ENCODE assay signal across 7 mouse cellular contexts in genomic region chr19:12501370-12502347, GRCm38 (mm10). TPM values are rescaled to one million over a fixed set of nuclear protein-coding genes. Genes with fewer than 3 reads are reported as not detected.
A peak's percentile ranks its signal among the peaks of the same experiment; 100 is the strongest.
DNase-seq lines count a peak whose midpoint lies in the region; ATAC-seq and TF ChIP-seq lines count a peak whose summit lies in the region.

Dtx4 (minus strand) TSS chr19:12501454.

- H3K4me3 ChIP-seq in embryonic facial prominence, embryonic 13.5 days = peak within 1 kb of the TSS; percentile 72
- H3K4me3 ChIP-seq in heart, adult 2 months = peak within 1 kb of the TSS; percentile 63
- peak within 1 kb of the TSS; percentile 79 for H3K4me3 ChIP-seq in limb, embryonic 13.5 days
- H3K4me3 ChIP-seq in midbrain, embryonic 16.5 days (ENCODE audit: low read depth, low read length) = peak within 1 kb of the TSS; percentile 94

- no peaks in the 10 kb centered on the region for H3K9me3 ChIP-seq in embryonic facial prominence, embryonic 13.5 days
- no peaks in the 10 kb centered on the region for H3K9me3 ChIP-seq in limb, embryonic 13.5 days
- no peaks in the 10 kb centered on the region for H3K9me3 ChIP-seq in midbrain, embryonic 16.5 days (replicated peaks; ENCODE audit: control insufficient read depth, low read length, poor library complexity, severe bottlenecking)

- TF ChIP-seq EP300 in heart, adult 2 months (IDR thresholded peaks at IDR 0.05; ENCODE audit: insufficient read depth, low read depth, low read length) = peak; percentile 84; the same call in 1 of the 2 replicates

- H3K27ac ChIP-seq in embryonic facial prominence, embryonic 13.5 days = peak within 1 kb of the TSS; percentile 83
- H3K27ac ChIP-seq in heart, adult 2 months = peak within 1 kb of the TSS; percentile 77
- H3K27ac ChIP-seq in limb, embryonic 13.5 days = peak within 1 kb of the TSS; percentile 77
- peak within 1 kb of the TSS; percentile 97 for H3K27ac ChIP-seq in midbrain, embryonic 16.5 days (ENCODE audit: low read length)

- DNase-seq in adrenal gland, postnatal 36 days = peak; percentile 95
- peak; percentile 91 to 92 for DNase-seq in heart, adult 2 months
- DNase-seq in kidney, adult 8-10 months = peak; percentile 93 to 98
- DNase-seq in spleen, postnatal 10 days (ENCODE audit: low spot score in 2 of 2) = peak; percentile 75 to 92

- H3K9ac ChIP-seq in embryonic facial prominence, embryonic 13.5 days = peak within 1 kb of the TSS; percentile 86
- H3K9ac ChIP-seq in heart, adult 2 months (ENCODE audit: low read depth, low read length) = peak within 1 kb of the TSS; percentile 72
- peak within 1 kb of the TSS; percentile 86 for H3K9ac ChIP-seq in limb, embryonic 13.5 days
- H3K9ac ChIP-seq in midbrain, embryonic 16.5 days (ENCODE audit: low read depth, low read length) = peak within 1 kb of the TSS; percentile 99

- peak within 1 kb of the TSS; percentile 93 for H3K4me2 ChIP-seq in embryonic facial prominence, embryonic 13.5 days
- peak within 1 kb of the TSS; percentile 92 for H3K4me2 ChIP-seq in limb, embryonic 13.5 days (replicated peaks)
- H3K4me2 ChIP-seq in midbrain, embryonic 16.5 days (ENCODE audit: low read length) = peak within 1 kb of the TSS; percentile 88

- under 1% methylated on average over 64 of the region's 80 CpGs for WGBS in embryonic facial prominence, embryonic 13.5 days
- WGBS in heart, adult 2 months = under 1% methylated on average over 73 of the region's 80 CpGs
- under 1% methylated on average over 80 of the region's 80 CpGs for WGBS in limb, embryonic 13.5 days
- under 1% methylated on average over 76 of the region's 80 CpGs for WGBS in midbrain, embryonic 16.5 days

- no peaks in the 10 kb centered on the region for H3K79me2 ChIP-seq in heart, adult 2 months (replicated peaks; ENCODE audit: control insufficient read depth, insufficient read depth, low read length)

- peaks cover 13% of the 10 kb centered on the region for H3K4me1 ChIP-seq in embryonic facial prominence, embryonic 13.5 days
- H3K4me1 ChIP-seq in heart, adult 2 months (ENCODE audit: control insufficient read depth, insufficient read depth, low read length) = no peaks in the 10 kb centered on the region
- H3K4me1 ChIP-seq in limb, embryonic 13.5 days = peaks cover 11% of the 10 kb centered on the region
- peaks cover 31% of the 10 kb centered on the region for H3K4me1 ChIP-seq in midbrain, embryonic 16.5 days (ENCODE audit: control insufficient read depth, insufficient read depth, low read length)

- peaks cover 10% of the 10 kb centered on the region for H3K27me3 ChIP-seq in embryonic facial prominence, embryonic 13.5 days
- peaks cover 6% of the 10 kb centered on the region for H3K27me3 ChIP-seq in heart, adult 2 months (ENCODE audit: control insufficient read depth, insufficient read depth, low read length)
- H3K27me3 ChIP-seq in limb, embryonic 13.5 days = peaks cover 12% of the 10 kb centered on the region
- H3K27me3 ChIP-seq in midbrain, embryonic 16.5 days (ENCODE audit: control insufficient read depth, insufficient read depth, low read depth, low read length) = no peaks in the 10 kb centered on the region

- TF ChIP-seq POLR2A in heart, adult 2 months (IDR thresholded peaks at IDR 0.05; ENCODE audit: insufficient read depth, low read depth, low read length) = 0 out of 2 replicates have a peak, but pooled peaks have one; percentile 11

- intact Hi-C loops in heart, adult 2 months (cut with DNase I) = loop anchor here (5.0 kb wide), 2 partner anchors 34 to 69 kb away; no protein-coding TSS in a partner anchor

- peak; percentile 82 for TF ChIP-seq CTCF in heart, adult 2 months (IDR thresholded peaks at IDR 0.05)

- H3K36me3 ChIP-seq in embryonic facial prominence, embryonic 13.5 days = no peaks in the 10 kb centered on the region
- H3K36me3 ChIP-seq in heart, adult 2 months (ENCODE audit: control insufficient read depth, insufficient read depth, low read length) = no peaks in the 10 kb centered on the region
- no peaks in the 10 kb centered on the region for H3K36me3 ChIP-seq in limb, embryonic 13.5 days
- H3K36me3 ChIP-seq in midbrain, embryonic 16.5 days (ENCODE audit: control insufficient read depth, insufficient read depth, low read length) = no peaks in the 10 kb centered on the region

- peak; percentile 90 for ATAC-seq in embryonic facial prominence, embryonic 13.5 days (ENCODE audit: insufficient number of reproducible peaks, insufficient read depth, low FRiP score, low TSS enrichment, low read depth)
- ATAC-seq in limb, embryonic 13.5 days (ENCODE audit: low FRiP score, low read depth) = peak; percentile 91
- ATAC-seq in midbrain, embryonic 16.5 days = peak; percentile 94

RNA-seq across cellular contexts. Expression of gene Dtx4, which starts in this region (rescaled TPM):
- total RNA-seq in adrenal gland, postnatal 36 days (2021) = 10 to 100 TPM; 11.4 to 17.6 TPM
- polyA plus RNA-seq in embryonic facial prominence, embryonic 13.5 days (2015; fragmentation: Nextera tagmentation; extraction: Ambion mirVana) = 6.0 and 6.7 TPM in 2 replicates
- 1 to 10 TPM; 5.7 to 6.2 TPM for total RNA-seq in heart, adult 2 months (2021)
- 3.7 and 5.0 TPM in 2 replicates for polyA plus RNA-seq in heart, adult 2 months (2012; rRNA removed)
- 5.2 and 5.8 TPM in 2 replicates for polyA plus RNA-seq in limb, embryonic 13.5 days (2015; fragmentation: Nextera tagmentation; extraction: Ambion mirVana)
- polyA plus RNA-seq in midbrain, embryonic 16.5 days (2015; fragmentation: Nextera tagmentation; extraction: Ambion mirVana) = 38.6 and 39.3 TPM in 2 replicates

Comparison
In these comparisons a context has a peak if more than half of its experiments do, and no peak if none do; other contexts are left out.
1. Peak in every context shown above with its lines: DNase-seq, ATAC-seq, H3K4me3 ChIP-seq and H3K27ac ChIP-seq.